Mouse (Mus musculus): Measurements from ENCODE around the gene Tpm3.

The Tpm3 gene

GRCm38 (mm10) chr3:90136660-90137059 is 64.2 kb downstream of the Tpm3 start:
- DNase-seq (ENCODE audit: low spot score in 2 of 2), result peak in 1 of 2 experiments; percentile 22

- DNase-seq (ENCODE audit: low spot score in 2 of 2), result no peak
Observed at GRCm38 (mm10) chr3:90137606-90138005, 65.2 kb downstream of the Tpm3 start.

- no peak for DNase-seq (ENCODE audit: low spot score in 2 of 2)
Observed at GRCm38 (mm10) chr3:90139962-90140361, 67.5 kb downstream of the Tpm3 start.

- DNase-seq (ENCODE audit: low spot score in 2 of 2), result no peak
Observed at GRCm38 (mm10) chr3:90145461-90145860, 73.0 kb downstream of the Tpm3 start.

DNA sequence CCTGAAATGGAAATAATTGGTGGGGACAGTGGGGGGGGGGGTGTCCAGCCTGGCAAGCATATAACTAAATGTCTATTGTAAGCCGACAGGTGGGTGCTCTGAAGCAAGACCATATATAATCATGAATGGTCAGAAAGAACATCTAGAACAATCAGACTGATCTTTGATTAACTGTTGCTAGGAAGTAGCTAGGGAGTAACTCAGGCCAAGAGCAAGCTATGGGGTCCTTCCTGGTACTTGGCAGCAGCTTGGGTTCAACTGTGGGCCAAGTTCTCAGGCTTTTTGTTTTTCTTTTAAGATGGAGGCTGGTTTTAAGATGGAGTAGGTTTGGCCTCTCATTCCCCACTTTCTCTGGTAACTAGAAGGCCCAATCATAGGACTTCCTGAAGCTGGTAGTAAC is 74.2 kb downstream of the Tpm3 start:
- no peak for DNase-seq (ENCODE audit: low spot score in 2 of 2)
